Mouse (Mus musculus) gastrocnemius, adult 18-20 months (tissue): ENCODE measurements at regions not wholly inside any gene's neighbourhood (a gene's known extent, or its start where the extent isn't known, plus 50 kb on each side); places are given as distances from the start of the nearest gene placed in this dataset.

Source experiments
- DNase-seq: peaks from one replicate; pipeline ENCODE4 v3.0.0; 2021; ENCODE audit warnings: low spot score

DNA sequence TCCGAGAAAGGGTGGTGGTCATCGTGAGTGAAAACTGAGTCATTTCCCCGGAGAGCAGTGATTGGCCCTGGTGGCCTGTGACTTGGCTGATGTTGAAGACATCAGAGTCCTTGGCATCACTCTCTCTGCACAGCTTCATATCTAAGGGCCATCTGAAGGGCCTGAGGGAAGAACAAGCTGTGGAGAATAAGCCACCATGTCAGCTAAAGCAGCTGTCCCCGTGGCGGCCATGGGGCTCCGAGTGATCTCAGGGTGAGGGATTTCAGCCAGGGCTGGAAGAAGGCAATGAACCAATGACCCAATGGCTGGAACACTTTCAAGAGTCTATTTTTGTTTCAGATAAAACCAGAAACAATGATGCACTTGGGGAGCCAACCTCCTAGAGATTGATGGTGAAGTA, 62.2 kb downstream of the Ttc32 start:
- DNase-seq, result peak; percentile 62

DNA sequence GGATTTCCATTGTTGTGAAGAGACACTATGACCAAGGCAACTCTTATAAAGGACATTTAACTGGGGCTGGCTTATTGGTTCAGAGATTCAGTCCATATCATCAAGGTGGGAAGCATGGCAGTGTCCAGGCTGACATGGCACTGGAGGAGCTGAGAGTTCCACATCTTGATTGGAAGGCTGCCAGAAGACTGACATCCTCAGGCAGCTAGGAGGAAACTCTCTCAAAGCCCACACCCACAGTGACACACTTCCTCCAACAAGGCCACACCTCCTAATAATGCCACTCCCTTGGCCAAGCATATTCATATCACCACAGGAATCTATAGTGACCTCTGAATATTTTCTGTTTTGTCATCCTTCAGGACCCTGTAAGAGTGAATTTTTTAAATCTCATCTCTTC, 65.3 kb downstream of the Ttc32 start:
- no peak for DNase-seq

DNA sequence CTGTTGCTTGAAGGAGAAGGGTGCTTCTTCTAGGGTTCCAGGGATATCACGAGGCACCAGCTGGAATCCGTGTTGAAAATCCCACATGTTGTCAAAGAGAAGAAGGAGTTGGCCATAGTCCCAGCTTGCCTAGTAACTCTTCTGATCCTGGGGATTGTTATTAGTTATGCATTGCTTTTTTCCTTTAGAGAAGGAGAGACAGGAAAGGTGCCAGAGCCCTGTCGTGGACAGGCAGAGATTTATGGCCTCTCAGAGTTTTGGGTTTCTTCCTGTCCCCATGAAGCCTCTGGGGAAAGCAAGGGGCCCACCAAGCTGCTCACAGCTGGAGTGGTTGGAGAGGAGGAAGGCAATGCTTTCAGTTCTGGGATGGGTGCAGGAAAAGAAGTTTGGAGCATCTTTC, 76.6 kb downstream of the Ttc32 start:
- no peak for DNase-seq

- DNase-seq, result no peak
Measured at GRCm38 (mm10) chr12:9109806-9110205, 80.0 kb downstream of the Ttc32 start.

DNA sequence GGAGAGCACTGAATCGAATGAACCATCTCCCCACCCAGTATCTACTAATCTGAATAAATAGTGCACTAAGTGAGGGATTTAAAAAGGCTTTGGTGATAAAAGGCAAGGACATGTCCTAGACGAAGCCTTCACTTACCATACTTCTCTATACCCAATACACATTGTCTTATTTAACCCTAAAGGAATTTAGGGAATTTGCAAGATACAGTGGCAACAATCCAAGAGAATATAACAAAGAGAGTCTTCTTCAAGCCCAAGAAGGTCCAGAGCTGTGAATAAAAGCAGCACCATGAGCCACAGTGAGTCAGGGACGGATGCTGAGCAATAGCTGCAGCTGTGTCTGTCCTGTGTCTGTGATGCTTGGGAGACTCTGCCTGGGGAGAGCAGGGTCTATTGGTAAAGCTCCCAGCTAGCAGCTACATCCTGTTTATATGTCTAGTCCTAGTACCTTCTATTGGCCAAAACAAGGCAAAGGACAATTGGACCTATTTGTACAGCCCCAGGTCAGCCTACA, 82.4 kb downstream of the Ttc32 start:
- DNase-seq, result no peak

DNA sequence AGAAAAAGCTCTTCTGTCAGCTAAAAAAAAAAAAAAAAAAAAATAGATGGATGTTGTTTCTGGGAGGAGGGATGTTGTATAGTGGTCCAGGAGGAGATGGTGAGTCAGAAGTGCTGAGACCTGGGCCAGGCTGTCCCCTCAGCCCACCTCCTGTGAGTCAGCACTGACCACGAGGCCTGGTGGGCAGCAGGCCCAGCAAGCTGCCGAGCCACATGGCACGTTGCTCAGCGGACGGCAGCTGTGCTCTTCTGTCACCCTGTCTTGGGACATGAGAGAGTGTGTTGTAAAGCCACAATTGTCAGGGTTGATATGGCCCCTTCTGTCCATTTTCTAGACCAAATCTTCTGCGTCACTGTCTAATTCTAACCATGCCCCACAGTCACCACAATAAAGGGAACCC, 83.9 kb downstream of the Ttc32 start:
- peak; percentile 82 for DNase-seq

DNA sequence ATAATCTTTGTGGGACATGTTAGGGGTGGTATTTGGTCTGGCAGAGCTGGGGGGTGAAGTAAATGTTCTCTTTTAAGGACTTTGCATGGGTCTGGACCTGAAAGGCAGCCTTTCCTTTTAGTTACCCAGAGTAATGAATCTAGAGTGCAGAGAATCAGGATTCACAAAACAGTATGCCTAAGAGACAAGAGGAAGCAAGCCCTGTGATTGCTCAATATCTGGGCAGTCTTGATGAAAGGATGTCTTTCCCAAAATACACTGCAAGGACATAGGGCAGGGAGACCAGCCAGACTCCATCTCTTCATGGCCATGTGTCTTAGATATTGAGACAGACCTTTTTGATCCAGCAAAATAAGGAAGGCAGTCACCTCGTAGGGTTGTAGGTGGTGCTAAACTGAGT, 84.3 kb downstream of the Ttc32 start:
- DNase-seq, result peak; percentile 59

- DNase-seq, result no peak
Measured at GRCm38 (mm10) chr12:9118576-9118975, 88.8 kb downstream of the Ttc32 start.

- no peak for DNase-seq
Measured at GRCm38 (mm10) chr12:9127931-9128550, 98.2 kb downstream of the Ttc32 start.

DNA sequence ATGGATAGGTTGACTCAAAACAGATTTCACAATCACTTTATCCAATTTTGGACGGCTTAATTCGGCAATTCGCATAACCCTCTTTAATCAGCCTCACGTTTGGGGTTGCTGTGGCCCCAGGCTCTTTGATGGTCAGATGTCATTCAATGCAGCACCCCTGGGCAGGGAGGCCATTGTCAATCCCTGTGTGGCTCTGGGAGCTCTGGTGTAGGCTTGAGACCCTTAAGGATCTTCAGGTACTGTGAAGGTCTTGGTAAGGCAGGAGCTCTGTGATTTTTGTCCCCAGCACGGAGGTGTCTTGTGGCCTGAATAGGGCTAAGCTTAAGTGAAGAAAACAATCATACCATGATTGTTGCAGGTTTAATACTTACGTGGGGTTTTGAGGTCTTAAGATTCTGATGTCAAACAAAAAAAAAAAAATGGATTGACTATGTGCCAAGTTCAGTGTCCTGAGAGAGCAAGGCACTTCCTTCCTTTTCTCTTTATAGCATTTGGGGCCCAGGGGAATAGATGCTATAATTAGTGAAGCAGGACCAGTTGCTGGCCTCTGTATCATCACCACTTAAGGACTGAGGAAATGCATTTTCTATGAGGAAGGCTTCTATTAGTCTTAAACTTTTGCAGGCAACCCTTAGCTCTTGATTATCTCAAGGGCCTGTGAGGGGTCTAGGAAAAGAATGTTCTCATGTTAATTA, 98.9 kb downstream of the Ttc32 start:
- DNase-seq, result no peak

GRCm38 (mm10) chr12:9132621-9133020, 102.8 kb downstream of the Ttc32 start:
- no peak for DNase-seq

- DNase-seq, result no peak
Measured at GRCm38 (mm10) chr12:9133890-9134870, 104.4 kb downstream of the Ttc32 start.

GRCm38 (mm10) chr12:9151001-9151400, 121.2 kb downstream of the Ttc32 start:
- DNase-seq, result no peak

- DNase-seq, result no peak
Measured at GRCm38 (mm10) chr12:9151426-9151825, 121.6 kb downstream of the Ttc32 start.

DNA sequence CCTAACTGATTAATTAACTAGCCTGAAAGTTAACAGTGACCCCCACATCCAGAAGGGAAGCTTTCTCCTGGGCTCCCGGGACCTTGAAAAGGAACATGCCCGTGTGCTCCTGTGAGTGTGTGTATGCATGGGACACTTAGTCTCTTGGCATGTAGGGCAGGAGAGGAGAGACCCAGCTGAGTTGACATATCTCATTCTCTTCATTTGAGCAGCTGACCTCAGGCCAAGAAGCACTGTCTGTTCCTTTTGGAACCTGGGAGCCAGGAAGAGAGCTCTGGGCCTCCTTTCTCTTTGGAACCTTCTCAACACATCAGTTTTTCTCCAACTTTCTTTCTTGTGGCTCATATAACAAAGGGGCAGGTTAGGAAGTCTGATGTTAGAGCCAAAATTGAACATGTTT, 124.7 kb downstream of the Ttc32 start:
- no peak for DNase-seq

GRCm38 (mm10) chr12:9156794-9157193, 127.0 kb downstream of the Ttc32 start:
- no peak for DNase-seq

DNA sequence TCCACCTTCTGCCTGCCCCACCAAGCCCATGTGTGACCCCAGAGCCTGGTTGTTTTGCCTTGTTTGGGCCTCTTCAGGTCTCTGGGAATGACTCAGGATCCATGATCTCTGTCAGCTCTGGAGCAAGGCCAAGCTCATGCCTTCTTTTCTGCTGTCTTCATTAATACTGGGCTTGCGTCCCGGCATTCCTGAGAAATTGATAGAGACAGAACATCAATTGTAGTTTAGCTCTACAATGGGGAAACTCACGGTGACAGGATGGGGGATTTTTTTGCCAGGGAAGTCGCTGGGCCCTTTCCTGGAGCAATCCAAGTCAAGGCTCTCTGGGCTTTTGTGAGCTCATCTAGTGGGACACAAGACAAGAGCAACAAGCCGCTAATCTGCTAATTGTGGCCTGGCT, 129.0 kb downstream of the Ttc32 start:
- DNase-seq, result no peak

GRCm38 (mm10) chr12:9165367-9165940, 135.7 kb downstream of the Ttc32 start:
- DNase-seq, result no peak

GRCm38 (mm10) chr12:9166218-9166908, 136.6 kb downstream of the Ttc32 start:
- DNase-seq, result peak; percentile 26

DNA sequence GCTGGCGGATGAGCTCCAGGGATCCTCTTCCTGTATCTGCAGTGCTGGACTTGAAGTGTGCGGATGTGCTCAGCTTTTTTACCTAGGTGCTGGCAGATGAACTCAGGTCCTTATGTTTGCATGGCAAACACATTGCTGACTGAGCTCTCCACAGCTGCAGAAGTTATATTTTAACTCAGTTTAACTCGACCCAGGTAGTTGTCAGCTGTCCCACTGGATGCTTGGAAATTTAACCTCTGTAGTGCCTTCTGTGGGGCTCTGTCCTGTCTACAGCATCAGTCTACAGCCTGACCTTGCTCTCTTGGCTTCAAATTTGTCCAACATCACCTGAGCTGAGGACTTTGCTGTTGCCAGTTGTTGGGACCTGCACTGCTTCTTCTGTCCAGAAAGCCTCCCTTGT, 139.2 kb downstream of the Ttc32 start:
- no peak for DNase-seq

DNA sequence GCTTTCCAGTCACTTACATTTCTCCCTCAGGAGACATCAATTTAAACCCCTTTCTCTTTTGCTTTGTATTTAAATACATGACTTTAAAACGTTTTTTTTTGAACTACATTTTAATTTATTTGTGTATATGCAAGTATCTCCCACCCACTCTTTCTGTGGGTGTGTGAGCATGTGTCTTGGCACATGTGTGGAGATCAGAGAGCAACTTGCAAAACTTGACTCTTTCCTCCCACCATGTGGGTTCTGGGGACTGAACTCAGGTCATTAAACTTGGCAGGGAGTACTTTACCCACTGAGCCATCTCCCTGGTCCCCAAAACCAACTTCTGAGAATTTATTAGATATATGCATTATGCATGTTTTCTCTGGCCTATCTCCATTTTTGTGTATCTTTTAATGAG, 143.9 kb downstream of the Ttc32 start:
- no peak for DNase-seq
